Mouse (Mus musculus): ENCODE measurements around the gene Zbtb43. TPM values are rescaled to one million over a fixed set of nuclear protein-coding genes. Genes with fewer than 3 reads are reported as not detected.

Gene Zbtb43
- polyA plus RNA-seq, 1 experiment: not detected

- H3K4me1 ChIP-seq (ENCODE audit: control insufficient read depth, insufficient read depth, low read length): peaks cover 51% of the 10 kb centered on the region
- WGBS: 57% methylated on average over 22 of the region's 22 CpGs
- no peak overlapping the region for H3K4me3 ChIP-seq (ENCODE audit: insufficient read depth, low read depth, low read length)
- peak overlapping the region; percentile 94 for H3K27ac ChIP-seq (ENCODE audit: insufficient read depth, low read depth, low read length)
- TF ChIP-seq POLR2A (IDR thresholded peaks at IDR 0.05; ENCODE audit: insufficient read depth, low read depth, low read length) (no peak), CTCF (IDR thresholded peaks at IDR 0.05; ENCODE audit: insufficient read depth, low read depth, low read length) (no peak)
These were observed 19.1 kb downstream of the Zbtb43 start for GRCm38 (mm10) chr2:33449119-33449873.

DNA sequence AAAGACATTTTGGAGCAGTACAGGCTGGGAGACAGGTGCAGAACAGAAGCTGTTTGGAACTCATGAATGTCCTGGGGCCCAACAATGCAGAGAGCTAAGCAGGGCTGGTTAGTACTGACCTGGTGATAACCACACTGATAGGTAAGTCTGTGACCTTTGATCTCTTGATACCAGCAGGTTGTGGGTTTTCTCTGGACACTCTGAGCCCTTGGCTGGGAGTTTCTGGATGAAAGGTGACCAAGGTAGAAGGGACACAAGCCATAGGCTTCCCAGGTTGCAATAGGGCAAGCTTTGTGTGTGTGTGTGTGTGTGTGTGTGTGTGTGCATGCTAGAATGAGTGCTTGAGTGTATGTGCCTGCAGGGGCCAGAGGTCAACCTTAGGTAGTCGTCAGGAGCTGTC is 21.6 kb downstream of the Zbtb43 start:
- Histone ChIP-seq H3K27ac (ENCODE audit: insufficient read depth, low read depth, low read length) (no peak overlapping the region), H3K4me1 (ENCODE audit: control insufficient read depth, insufficient read depth, low read length) (peaks cover 33% of the 10 kb centered on the region), H3K4me3 (ENCODE audit: insufficient read depth, low read depth, low read length) (no peak overlapping the region)
- 61% methylated on average over 1 of the region's 1 CpGs for WGBS
- no peak for TF ChIP-seq POLR2A (IDR thresholded peaks at IDR 0.05; ENCODE audit: insufficient read depth, low read depth, low read length)
- TF ChIP-seq CTCF (IDR thresholded peaks at IDR 0.05; ENCODE audit: insufficient read depth, low read depth, low read length): no peak

GRCm38 (mm10) chr2:33445741-33446140 is 22.6 kb downstream of the Zbtb43 start:
- 85% methylated on average over 5 of the region's 5 CpGs for WGBS
- Histone ChIP-seq H3K4me1 (ENCODE audit: control insufficient read depth, insufficient read depth, low read length) (peaks cover 30% of the 10 kb centered on the region), H3K27ac (ENCODE audit: insufficient read depth, low read depth, low read length) (no peak overlapping the region), H3K4me3 (ENCODE audit: insufficient read depth, low read depth, low read length) (no peak overlapping the region)
- TF ChIP-seq POLR2A (IDR thresholded peaks at IDR 0.05; ENCODE audit: insufficient read depth, low read depth, low read length) (no peak), CTCF (IDR thresholded peaks at IDR 0.05; ENCODE audit: insufficient read depth, low read depth, low read length) (no peak)

- TF ChIP-seq POLR2A (IDR thresholded peaks at IDR 0.05; ENCODE audit: insufficient read depth, low read depth, low read length): no peak
- TF ChIP-seq CTCF (IDR thresholded peaks at IDR 0.05; ENCODE audit: insufficient read depth, low read depth, low read length): no peak
- no peak overlapping the region for H3K4me3 ChIP-seq (ENCODE audit: insufficient read depth, low read depth, low read length)
- H3K4me1 ChIP-seq (ENCODE audit: control insufficient read depth, insufficient read depth, low read length): peaks cover 29% of the 10 kb centered on the region
- no peak overlapping the region for H3K27ac ChIP-seq (ENCODE audit: insufficient read depth, low read depth, low read length)
These were observed 23.5 kb downstream of the Zbtb43 start for GRCm38 (mm10) chr2:33444862-33445261.

DNA sequence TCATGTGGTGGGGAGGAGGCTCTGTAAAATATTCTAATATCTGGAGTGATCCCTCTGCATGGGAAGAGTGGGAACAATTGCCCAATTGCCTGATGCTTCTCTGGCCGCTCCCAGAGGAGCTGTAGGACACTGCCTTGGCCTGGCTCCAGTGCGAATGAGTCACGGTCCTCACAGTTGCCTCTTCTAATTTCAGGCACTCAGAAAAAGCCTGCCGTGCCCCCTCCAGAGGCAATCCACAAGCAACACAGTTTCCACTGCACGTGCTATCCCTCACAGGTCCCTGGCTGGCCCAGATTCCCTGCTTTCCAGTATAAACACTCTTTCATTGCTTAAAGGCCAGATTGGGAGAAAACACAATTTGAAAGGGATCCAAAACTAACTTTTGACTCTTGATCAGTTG is 24.0 kb downstream of the Zbtb43 start:
- TF ChIP-seq POLR2A (IDR thresholded peaks at IDR 0.05; ENCODE audit: insufficient read depth, low read depth, low read length) (no peak), CTCF (IDR thresholded peaks at IDR 0.05; ENCODE audit: insufficient read depth, low read depth, low read length) (0 out of 2 replicates have a peak, but pooled peaks have one; percentile 10)
- no peak overlapping the region for H3K4me3 ChIP-seq (ENCODE audit: insufficient read depth, low read depth, low read length)
- no peak overlapping the region for H3K27ac ChIP-seq (ENCODE audit: insufficient read depth, low read depth, low read length)
- H3K4me1 ChIP-seq (ENCODE audit: control insufficient read depth, insufficient read depth, low read length): peaks cover 30% of the 10 kb centered on the region
- WGBS: 10% methylated on average over 5 of the region's 5 CpGs

- WGBS: 42% methylated on average over 4 of the region's 4 CpGs
- Histone ChIP-seq H3K4me1 (ENCODE audit: control insufficient read depth, insufficient read depth, low read length) (peaks cover 24% of the 10 kb centered on the region), H3K27ac (ENCODE audit: insufficient read depth, low read depth, low read length) (no peak overlapping the region), H3K4me3 (ENCODE audit: insufficient read depth, low read depth, low read length) (no peak overlapping the region)
- no peak for TF ChIP-seq POLR2A (IDR thresholded peaks at IDR 0.05; ENCODE audit: insufficient read depth, low read depth, low read length)
- TF ChIP-seq CTCF (IDR thresholded peaks at IDR 0.05; ENCODE audit: insufficient read depth, low read depth, low read length): no peak
These were observed 25.7 kb downstream of the Zbtb43 start for GRCm38 (mm10) chr2:33442701-33443100.

- 21% methylated on average over 4 of the region's 4 CpGs for WGBS
- Histone ChIP-seq H3K27ac (ENCODE audit: insufficient read depth, low read depth, low read length) (no peak overlapping the region), H3K4me3 (ENCODE audit: insufficient read depth, low read depth, low read length) (no peak overlapping the region), H3K4me1 (ENCODE audit: control insufficient read depth, insufficient read depth, low read length) (peaks cover 21% of the 10 kb centered on the region)
- TF ChIP-seq POLR2A (IDR thresholded peaks at IDR 0.05; ENCODE audit: insufficient read depth, low read depth, low read length) (no peak), CTCF (IDR thresholded peaks at IDR 0.05; ENCODE audit: insufficient read depth, low read depth, low read length) (no peak)
These were observed 27.5 kb downstream of the Zbtb43 start for GRCm38 (mm10) chr2:33440893-33441292.

DNA sequence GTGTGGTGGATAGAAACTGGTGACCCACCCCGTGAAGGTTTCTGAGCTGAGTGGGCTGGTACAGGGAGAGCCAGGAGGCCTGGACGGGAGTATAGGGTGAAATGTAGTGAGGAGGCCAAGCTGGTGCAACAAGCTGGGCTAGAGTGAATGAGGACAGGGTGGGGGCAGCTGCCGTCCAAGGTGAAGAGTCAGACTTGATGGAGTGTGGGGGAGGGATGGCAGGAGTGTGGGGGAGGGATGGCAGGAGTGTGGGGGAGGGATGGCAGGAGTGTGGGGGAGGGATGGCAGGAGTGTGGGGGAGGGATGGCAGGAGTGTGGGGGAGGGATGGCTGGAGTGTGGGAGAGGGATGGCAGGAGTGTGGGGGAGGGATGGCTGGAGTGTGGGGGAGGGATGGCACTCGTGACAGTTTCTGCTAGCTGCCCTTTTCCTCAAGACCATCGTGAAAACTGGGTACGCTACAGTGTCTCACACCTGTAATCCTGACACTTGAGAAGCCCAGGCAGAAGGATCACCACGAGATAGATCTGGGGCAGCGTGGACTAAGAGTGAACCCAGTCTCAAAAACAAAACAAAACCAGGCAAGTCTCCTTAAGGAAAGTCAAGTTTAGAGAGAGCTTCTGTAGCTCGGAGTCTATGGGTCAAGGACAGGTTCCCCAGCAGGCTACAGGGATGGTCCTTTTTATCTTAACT is 28.2 kb downstream of the Zbtb43 start:
- 53% methylated on average over 9 of the region's 9 CpGs for WGBS
- TF ChIP-seq POLR2A (IDR thresholded peaks at IDR 0.05; ENCODE audit: insufficient read depth, low read depth, low read length): no peak
- TF ChIP-seq CTCF (IDR thresholded peaks at IDR 0.05; ENCODE audit: insufficient read depth, low read depth, low read length): no peak
- Histone ChIP-seq H3K27ac (ENCODE audit: insufficient read depth, low read depth, low read length) (no peak overlapping the region), H3K4me1 (ENCODE audit: control insufficient read depth, insufficient read depth, low read length) (peaks cover 26% of the 10 kb centered on the region), H3K4me3 (ENCODE audit: insufficient read depth, low read depth, low read length) (no peak overlapping the region)

DNA sequence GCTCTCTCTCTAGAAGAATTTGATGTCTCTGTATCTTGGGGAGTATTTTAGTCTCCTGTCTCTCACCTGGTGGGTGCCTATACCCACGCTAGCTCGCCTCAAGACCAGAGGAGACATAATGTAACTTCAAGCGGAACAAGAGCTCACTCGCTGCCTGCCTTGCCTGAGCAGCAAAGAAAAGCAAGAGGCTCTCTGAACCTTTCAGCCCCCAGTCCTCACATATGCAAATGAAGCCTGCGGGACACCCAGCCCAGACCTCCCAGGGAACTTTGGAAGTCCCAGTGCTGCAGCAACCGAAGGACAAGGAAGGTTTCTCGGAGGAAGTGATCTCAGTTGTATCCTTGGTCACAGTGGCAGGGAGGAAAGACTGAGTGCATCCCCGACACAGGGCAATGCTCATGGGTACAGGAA is 28.9 kb downstream of the Zbtb43 start:
- no peak for TF ChIP-seq CTCF (IDR thresholded peaks at IDR 0.05; ENCODE audit: insufficient read depth, low read depth, low read length)
- no peak for TF ChIP-seq POLR2A (IDR thresholded peaks at IDR 0.05; ENCODE audit: insufficient read depth, low read depth, low read length)
- Histone ChIP-seq H3K4me3 (ENCODE audit: insufficient read depth, low read depth, low read length) (no peak overlapping the region), H3K4me1 (ENCODE audit: control insufficient read depth, insufficient read depth, low read length) (peaks cover 27% of the 10 kb centered on the region), H3K27ac (ENCODE audit: insufficient read depth, low read depth, low read length) (no peak overlapping the region)
- WGBS: 57% methylated on average over 8 of the region's 8 CpGs
